Mouse (Mus musculus) macrophage (primary cell): ENCODE data around the gene Tmem116. TPM values are rescaled to one million over a fixed set of nuclear protein-coding genes. Genes with fewer than 3 reads are reported as not detected.

Experiments
- H3K27ac ChIP-seq: fragments of 350-480 bp; formaldehyde crosslinking; 2 replicates; pipeline ENCODE4 v1.9.0; 2021
- H3K36me3 ChIP-seq: fragments of 350-480 bp; formaldehyde crosslinking; 2 replicates; pipeline ENCODE4 v1.9.0; 2021; ENCODE audit errors: inconsistent target
- H3K4me3 ChIP-seq: fragments of 350-480 bp; formaldehyde crosslinking; 2 replicates; pipeline ENCODE4 v1.9.0; 2021; ENCODE audit errors: inconsistent target
- H3K79me2 ChIP-seq: fragments of 350-480 bp; formaldehyde crosslinking; 2 replicates; pipeline ENCODE4 v1.9.0; 2021; ENCODE audit errors: inconsistent target
- WGBS: methylation state at CpG from one replicate; pipeline ENCODE4 v1.1.7; 2026; ENCODE audit warnings: inconsistent platforms; ENCODE audit not compliant: missing documents; 5-methylcytosine and 5-hydroxymethylcytosine counted together
- polyA plus RNA-seq: library from polyadenylated mRNA; stranded (reverse); fragments of 250-400 nt; gene quantifications from 3 replicates; pipeline ENCODE4 v1.2.4, GENCODE M21; 2018; ENCODE audit warnings: inconsistent platforms

Gene Tmem116
- polyA plus RNA-seq, 1 experiment from 2014 or later, result 1.9 TPM

- no peaks in the 10 kb centered on the region for H3K79me2 ChIP-seq
- H3K36me3 ChIP-seq, result peaks cover 83% of the 10 kb centered on the region
- H3K27ac ChIP-seq, result no peak overlapping the region
- no peak overlapping the region for H3K4me3 ChIP-seq
- 100% methylated on average over 1 of the region's 1 CpGs for WGBS
Observed at GRCm38 (mm10) chr5:121570787-121571186, 119.1 kb downstream of the Tmem116 start.

Other genes with a start within 250 kb of the Tmem116 start
- 531 to 859 TPM (median 846 TPM) in 3 replicates for gene Rpl6, start 247.4 kb upstream of the Tmem116 start, polyA plus RNA-seq
- 5.9 to 7.2 TPM (median 7.2 TPM) in 3 replicates for gene Hectd4, start 231.7 kb upstream of the Tmem116 start, polyA plus RNA-seq
- 97.3 to 304 TPM (median 148 TPM) in 3 replicates for gene Trafd1, start 66.3 kb upstream of the Tmem116 start, polyA plus RNA-seq
- 15.3 to 23.7 TPM (median 17.0 TPM) in 3 replicates for gene Naa25, start 54.0 kb upstream of the Tmem116 start, polyA plus RNA-seq
- gene Erp29, start 613 bp downstream of the Tmem116 start, polyA plus RNA-seq, result 327 to 388 TPM (median 342 TPM) in 3 replicates
- gene Adam1b, start 51.5 kb downstream of the Tmem116 start, polyA plus RNA-seq, result not detected in 3 replicates
- gene Adam1a, start 93.6 kb downstream of the Tmem116 start, polyA plus RNA-seq, result 0.40 to 1.5 TPM (median 0.95 TPM) in 3 replicates
- 0.11 to 0.26 TPM in 2 of 3 replicates, not detected in the other for gene Gm42878, start 93.6 kb downstream of the Tmem116 start, polyA plus RNA-seq
- 51.6 to 103 TPM (median 67.2 TPM) in 3 replicates for gene Mapkapk5, start 94.0 kb downstream of the Tmem116 start, polyA plus RNA-seq
- 566 to 1,134 TPM (median 980 TPM) in 3 replicates for gene Aldh2, start 141.9 kb downstream of the Tmem116 start, polyA plus RNA-seq
- gene Acad12, start 167.0 kb downstream of the Tmem116 start, polyA plus RNA-seq, result 6.2 to 10.9 TPM (median 7.4 TPM) in 3 replicates
- 1.7 to 4.4 TPM (median 2.5 TPM) in 3 replicates for gene Acad10, start 208.6 kb downstream of the Tmem116 start, polyA plus RNA-seq
- 32.4 to 40.7 TPM (median 36.5 TPM) in 3 replicates for gene Brap, start 208.7 kb downstream of the Tmem116 start, polyA plus RNA-seq